Mouse (Mus musculus) brain, embryonic 14.5 days (tissue): ENCODE measurements around the gene Sod1.

ENCODE experiments used
- CTCF ChIP-seq: fragments of 200-500 bp; IDR thresholded peaks from 2 replicates; pipeline ENCODE4 v1.5.1; 2012; ENCODE audit warnings: inconsistent platforms, mild to moderate bottlenecking, moderate library complexity, borderline replicate concordance; ENCODE audit not compliant: insufficient read depth, insufficient read length; ENCODE audit errors: extremely low read depth
- POLR2A ChIP-seq: fragments of 200-500 bp; IDR thresholded peaks from 2 replicates; pipeline ENCODE4 v1.6.1; 2012; ENCODE audit warnings: mild to moderate bottlenecking, inconsistent platforms, borderline replicate concordance; ENCODE audit not compliant: poor library complexity, insufficient read depth, insufficient read length, severe bottlenecking; ENCODE audit errors: extremely low read depth

DNA sequence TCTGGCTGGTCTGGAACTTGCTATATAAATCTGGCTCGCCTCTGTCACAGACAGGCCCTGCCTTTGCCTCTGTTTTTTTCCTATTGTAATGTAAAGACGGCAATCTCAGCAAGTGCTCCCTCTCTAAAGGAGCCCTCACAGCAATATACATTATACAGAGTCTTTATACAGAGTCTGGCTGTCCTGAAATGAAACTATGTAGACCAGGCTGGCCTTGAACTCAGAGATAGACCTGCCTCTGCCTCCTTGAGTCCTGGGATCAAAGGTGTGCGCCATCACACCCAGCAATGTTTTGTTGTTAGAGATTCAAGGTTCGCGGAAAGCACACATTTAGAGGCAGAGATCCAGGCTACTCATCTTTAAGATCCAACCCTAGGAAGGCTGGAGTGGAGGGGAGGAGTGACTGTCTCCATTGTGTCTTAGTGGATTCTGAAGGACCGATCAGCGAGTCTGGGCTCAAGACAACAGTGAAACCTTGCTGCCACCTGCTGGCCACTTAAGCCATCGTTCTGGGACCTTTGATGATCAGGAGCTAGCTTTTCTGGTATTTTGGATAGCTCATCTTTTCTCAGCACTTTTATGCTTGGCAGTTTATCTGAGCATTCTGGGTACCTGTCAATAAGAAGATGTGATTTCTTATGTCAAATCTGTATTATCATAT lies 34.5 kb upstream of the Sod1 start:
- peak; percentile 92 for TF ChIP-seq CTCF
- TF ChIP-seq POLR2A: no peak
